Mouse (Mus musculus): ENCODE data around the gene H3f3a. TPM values are rescaled to one million over a fixed set of nuclear protein-coding genes. Genes with fewer than 3 reads are reported as not detected.
"Not testable (repeated sequence)": the region's sequence is repeated elsewhere in the genome, so short reads cannot be mapped to it uniquely, and the experiment has no call there.

Gene H3f3a
- polyA plus RNA-seq, 1 experiment = 359 TPM

GRCm38 (mm10) chr1:180839201-180839910 is 25.6 kb upstream of the H3f3a start:
- Histone ChIP-seq H3K4me3 (ENCODE audit: insufficient read depth, low read length) (no peak overlapping the region), H3K27ac (ENCODE audit: insufficient read depth, low read length) (no peak overlapping the region), H3K4me1 (ENCODE audit: control insufficient read depth, insufficient read depth, low read length) (no peaks in the 10 kb centered on the region)
- TF ChIP-seq POLR2A (IDR thresholded peaks at IDR 0.05; ENCODE audit: extremely low read depth, insufficient read depth, low read length) = no peak
- TF ChIP-seq CTCF (IDR thresholded peaks at IDR 0.05; ENCODE audit: extremely low read depth, insufficient read depth, low read length) = no peak

DNA sequence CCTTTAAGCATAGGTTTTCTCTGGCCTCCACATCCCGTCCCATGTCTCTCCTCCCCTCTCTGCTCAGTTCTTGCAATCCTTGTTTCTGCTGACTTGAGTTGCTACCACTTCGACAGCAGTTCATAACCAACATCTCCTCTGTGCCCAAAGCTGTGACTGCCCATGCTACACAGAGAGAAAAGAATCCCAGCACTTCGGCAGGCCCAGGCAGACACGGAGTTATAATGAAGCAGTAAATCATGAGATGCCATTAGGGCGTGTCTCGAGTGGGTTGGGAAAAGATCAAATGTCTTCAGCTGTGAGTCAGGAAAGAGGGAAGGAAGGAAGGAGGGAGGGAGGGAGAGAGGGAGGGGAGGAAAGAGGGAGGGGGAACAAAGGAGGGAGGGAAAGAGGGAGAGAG is 24.3 kb upstream of the H3f3a start:
- TF ChIP-seq POLR2A (IDR thresholded peaks at IDR 0.05; ENCODE audit: extremely low read depth, insufficient read depth, low read length) (no peak), CTCF (IDR thresholded peaks at IDR 0.05; ENCODE audit: extremely low read depth, insufficient read depth, low read length) (no peak)
- H3K27ac ChIP-seq (ENCODE audit: insufficient read depth, low read length) = no peak overlapping the region
- H3K4me1 ChIP-seq (ENCODE audit: control insufficient read depth, insufficient read depth, low read length) = no peaks in the 10 kb centered on the region
- H3K4me3 ChIP-seq (ENCODE audit: insufficient read depth, low read length) = no peak overlapping the region

DNA sequence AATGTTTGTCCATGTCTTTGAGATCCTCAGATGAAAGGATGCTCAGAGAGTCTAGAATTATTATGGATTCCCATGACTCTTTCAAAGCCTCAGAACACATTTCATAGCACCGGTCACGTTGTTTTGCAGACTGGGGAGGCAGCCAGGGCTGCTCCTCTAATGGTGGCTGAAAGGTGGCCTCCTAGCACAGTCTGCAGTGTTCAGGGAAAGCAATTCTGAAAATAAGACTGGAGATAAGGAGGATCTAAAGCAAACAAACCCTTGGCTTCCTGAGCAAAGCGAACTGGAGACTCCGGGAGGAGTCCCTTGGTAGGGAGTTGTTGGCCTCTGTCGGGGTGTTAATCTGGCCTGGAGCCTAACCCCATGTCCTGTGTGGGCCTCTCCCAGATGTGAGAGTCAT is 23.4 kb upstream of the H3f3a start:
- no peak for TF ChIP-seq POLR2A (IDR thresholded peaks at IDR 0.05; ENCODE audit: extremely low read depth, insufficient read depth, low read length)
- no peak for TF ChIP-seq CTCF (IDR thresholded peaks at IDR 0.05; ENCODE audit: extremely low read depth, insufficient read depth, low read length)
- H3K4me3 ChIP-seq (ENCODE audit: insufficient read depth, low read length) = no peak overlapping the region
- H3K4me1 ChIP-seq (ENCODE audit: control insufficient read depth, insufficient read depth, low read length) = no peaks in the 10 kb centered on the region
- H3K27ac ChIP-seq (ENCODE audit: insufficient read depth, low read length) = no peak overlapping the region

DNA sequence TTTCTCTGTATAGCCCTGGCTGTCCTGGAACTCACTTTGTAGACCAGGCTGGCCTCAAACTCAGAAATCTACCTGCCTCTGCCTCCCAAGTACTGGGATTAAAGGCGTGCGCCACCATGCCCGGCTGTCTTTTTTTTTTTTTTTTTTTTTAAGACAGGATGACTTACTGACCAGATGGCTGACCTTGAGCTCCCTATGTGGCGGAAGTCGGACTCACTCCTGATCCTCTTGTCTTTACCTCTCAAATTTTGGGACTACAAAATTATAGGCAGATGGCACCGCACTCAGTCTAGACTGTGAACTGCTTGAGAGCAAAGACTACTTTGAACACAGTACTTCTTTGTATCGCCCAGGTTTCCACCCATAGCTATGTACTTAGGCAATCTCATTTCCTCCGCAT is 22.7 kb upstream of the H3f3a start:
- H3K4me3 ChIP-seq (ENCODE audit: insufficient read depth, low read length); H3K27ac ChIP-seq (ENCODE audit: insufficient read depth, low read length); H3K4me1 ChIP-seq (ENCODE audit: control insufficient read depth, insufficient read depth, low read length): not testable (repeated sequence)

DNA sequence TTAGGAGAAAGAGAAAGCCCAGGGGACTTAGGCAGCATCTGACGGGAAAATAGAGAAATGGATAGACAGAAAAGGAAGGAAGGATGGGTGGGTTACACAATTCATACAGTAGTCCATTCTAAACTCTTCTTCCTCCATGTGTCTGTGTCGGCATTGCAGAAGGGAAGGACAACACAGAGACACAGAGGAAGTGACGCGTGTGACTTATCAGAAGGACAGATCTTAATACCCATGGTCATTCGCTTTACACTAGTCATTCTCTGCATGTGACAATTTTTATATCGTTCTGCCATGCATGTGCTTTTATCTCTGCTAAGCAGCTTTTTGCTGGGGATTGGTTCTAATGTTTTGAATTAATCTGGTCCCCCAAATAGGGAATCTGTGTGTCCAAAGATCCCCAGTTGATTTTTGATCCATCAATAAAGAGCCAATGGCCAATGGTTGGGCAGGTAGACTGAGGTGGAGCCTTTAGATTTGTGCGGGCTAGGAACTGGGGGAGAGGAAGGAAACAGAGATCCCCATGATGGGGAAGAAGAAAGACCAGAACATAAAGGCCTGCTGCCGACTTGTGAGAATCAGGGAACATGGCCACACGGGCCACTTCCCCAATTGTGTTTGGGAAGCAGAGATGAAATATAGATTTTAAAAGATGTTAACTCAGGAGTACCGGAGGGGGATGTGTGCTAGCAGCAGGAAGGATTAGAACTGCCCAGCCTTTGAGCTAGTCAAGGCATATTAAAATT is 21.7 kb upstream of the H3f3a start:
- Histone ChIP-seq H3K27ac (ENCODE audit: insufficient read depth, low read length) (no peak overlapping the region), H3K4me3 (ENCODE audit: insufficient read depth, low read length) (no peak overlapping the region), H3K4me1 (ENCODE audit: control insufficient read depth, insufficient read depth, low read length) (no peaks in the 10 kb centered on the region)
- no peak for TF ChIP-seq POLR2A (IDR thresholded peaks at IDR 0.05; ENCODE audit: extremely low read depth, insufficient read depth, low read length)
- TF ChIP-seq CTCF (IDR thresholded peaks at IDR 0.05; ENCODE audit: extremely low read depth, insufficient read depth, low read length) = no peak

- Histone ChIP-seq H3K4me1 (ENCODE audit: control insufficient read depth, insufficient read depth, low read length) (no peaks in the 10 kb centered on the region), H3K4me3 (ENCODE audit: insufficient read depth, low read length) (no peak overlapping the region), H3K27ac (ENCODE audit: insufficient read depth, low read length) (no peak overlapping the region)
- no peak for TF ChIP-seq POLR2A (IDR thresholded peaks at IDR 0.05; ENCODE audit: extremely low read depth, insufficient read depth, low read length)
- TF ChIP-seq CTCF (IDR thresholded peaks at IDR 0.05; ENCODE audit: extremely low read depth, insufficient read depth, low read length) = no peak
These were observed 17.0 kb upstream of the H3f3a start for GRCm38 (mm10) chr1:180830588-180831346.

GRCm38 (mm10) chr1:180830175-180830574 is 16.4 kb upstream of the H3f3a start:
- Histone ChIP-seq H3K27ac (ENCODE audit: insufficient read depth, low read length) (no peak overlapping the region), H3K4me1 (ENCODE audit: control insufficient read depth, insufficient read depth, low read length) (no peaks in the 10 kb centered on the region), H3K4me3 (ENCODE audit: insufficient read depth, low read length) (no peak overlapping the region)
- TF ChIP-seq CTCF (IDR thresholded peaks at IDR 0.05; ENCODE audit: extremely low read depth, insufficient read depth, low read length) = no peak
- no peak for TF ChIP-seq POLR2A (IDR thresholded peaks at IDR 0.05; ENCODE audit: extremely low read depth, insufficient read depth, low read length)

DNA sequence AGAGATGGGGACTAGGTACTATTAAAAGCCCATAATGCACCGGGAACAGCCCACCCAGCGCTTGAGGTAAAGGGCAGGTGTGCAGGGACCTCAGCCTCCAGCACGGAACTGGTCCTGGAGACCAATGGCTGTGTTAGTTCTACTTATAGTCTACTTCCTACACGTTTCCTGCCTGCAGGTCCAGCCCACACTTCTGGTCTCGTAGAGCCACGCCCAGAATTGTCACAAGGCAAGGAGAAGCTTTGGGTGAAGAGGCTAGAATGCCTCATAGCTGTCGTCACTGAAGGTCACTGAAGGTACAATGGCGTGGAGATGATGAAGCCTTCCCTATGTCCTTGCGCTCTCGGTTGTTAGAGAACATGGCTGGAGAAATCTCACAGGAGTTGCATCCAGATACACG is 16.0 kb upstream of the H3f3a start:
- Histone ChIP-seq H3K4me3 (ENCODE audit: insufficient read depth, low read length) (no peak overlapping the region), H3K4me1 (ENCODE audit: control insufficient read depth, insufficient read depth, low read length) (no peaks in the 10 kb centered on the region), H3K27ac (ENCODE audit: insufficient read depth, low read length) (no peak overlapping the region)
- TF ChIP-seq POLR2A (IDR thresholded peaks at IDR 0.05; ENCODE audit: extremely low read depth, insufficient read depth, low read length) (no peak), CTCF (IDR thresholded peaks at IDR 0.05; ENCODE audit: extremely low read depth, insufficient read depth, low read length) (no peak)

DNA sequence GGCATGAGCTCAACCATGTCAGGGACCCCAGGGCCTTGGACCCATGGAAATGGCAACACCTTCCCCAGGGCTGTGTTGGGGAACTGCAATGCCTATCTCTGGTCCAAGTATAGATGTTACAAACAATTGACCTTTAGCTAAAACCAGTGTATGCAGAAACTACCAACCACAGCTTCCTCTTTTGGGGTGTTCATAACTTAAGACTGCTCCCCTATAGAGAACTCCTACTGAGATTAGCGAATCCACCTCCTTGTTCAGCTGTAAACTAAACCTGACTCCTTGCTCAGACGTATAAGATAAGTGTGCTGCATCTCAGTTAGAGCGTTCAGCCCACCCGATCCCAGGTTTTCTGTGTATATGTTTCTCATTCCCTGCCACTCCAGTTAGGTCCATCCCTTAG is 12.9 kb upstream of the H3f3a start:
- H3K4me1 ChIP-seq (ENCODE audit: control insufficient read depth, insufficient read depth, low read length) = no peaks in the 10 kb centered on the region
- H3K27ac ChIP-seq (ENCODE audit: insufficient read depth, low read length) = no peak overlapping the region
- TF ChIP-seq POLR2A (IDR thresholded peaks at IDR 0.05; ENCODE audit: extremely low read depth, insufficient read depth, low read length) = no peak
- TF ChIP-seq CTCF (IDR thresholded peaks at IDR 0.05; ENCODE audit: extremely low read depth, insufficient read depth, low read length) = no peak
- no peak overlapping the region for H3K4me3 ChIP-seq (ENCODE audit: insufficient read depth, low read length)
